Mouse (Mus musculus) erythroblast, adult 5-6 weeks (primary cell): ENCODE measurements around the gene Prkcd. TPM values are rescaled to one million over a fixed set of nuclear protein-coding genes. Genes with fewer than 3 reads are reported as not detected.

ENCODE experiments used
- ATAC-seq: replicated peaks from 2 replicates; pipeline ENCODE4 v1.8.0; 2016; ENCODE audit warnings: moderate number of reproducible peaks, mild to moderate bottlenecking, moderate TSS enrichment, inconsistent platforms; ENCODE audit not compliant: poor library complexity, low FRiP score, severe bottlenecking
- total RNA-seq, 2 experiments: library from RNA; stranded (forward) in 1 of 2; stranded (reverse) in 1 of 2; fragments of 150-400 nt in 1 of 2; fragments of 200-764, 138-1000 nt in 1 of 2; gene quantifications; 2 replicates each; pipeline versions ENCODE4 v1.2.3 to v1.2.4; 2015 to 2017; ENCODE audit warnings: low replicate concordance in 2 of 2

Gene Prkcd
- total RNA-seq, 2 experiments from 2014 or later, result 35.5 to 39.9 TPM

- ATAC-seq, result no peak
Measured at GRCm38 (mm10) chr14:30610304-30610703, 15.7 kb downstream of the Prkcd start.

- ATAC-seq, result no peak
Measured at GRCm38 (mm10) chr14:30609499-30609898, 16.5 kb downstream of the Prkcd start.

- ATAC-seq, result no peak
Measured at GRCm38 (mm10) chr14:30608176-30608575, 17.8 kb downstream of the Prkcd start.

- no peak for ATAC-seq
Measured at GRCm38 (mm10) chr14:30607696-30608095, 18.3 kb downstream of the Prkcd start.

- ATAC-seq, result no peak
Measured at GRCm38 (mm10) chr14:30606817-30607216, 19.2 kb downstream of the Prkcd start.

- no peak for ATAC-seq
Measured at GRCm38 (mm10) chr14:30597142-30597541, 28.9 kb downstream of the Prkcd start.

GRCm38 (mm10) chr14:30596407-30596806, 29.6 kb downstream of the Prkcd start:
- ATAC-seq, result no peak

GRCm38 (mm10) chr14:30595576-30596313, 30.3 kb downstream of the Prkcd start:
- no peak for ATAC-seq

GRCm38 (mm10) chr14:30594092-30594695, 31.8 kb downstream of the Prkcd start:
- ATAC-seq, result no peak

GRCm38 (mm10) chr14:30593279-30594091, 32.5 kb downstream of the Prkcd start:
- ATAC-seq, result no peak

GRCm38 (mm10) chr14:30591417-30591816, 34.6 kb downstream of the Prkcd start:
- ATAC-seq, result peak; percentile 61; the same call in 1 of the 2 replicates

GRCm38 (mm10) chr14:30590918-30591317, 35.1 kb downstream of the Prkcd start:
- no peak for ATAC-seq

GRCm38 (mm10) chr14:30590041-30590645, 35.9 kb downstream of the Prkcd start:
- no peak for ATAC-seq

GRCm38 (mm10) chr14:30586780-30587461, 39.1 kb downstream of the Prkcd start:
- ATAC-seq, result 0 out of 2 replicates have a peak, but pooled peaks have one; percentile 13

GRCm38 (mm10) chr14:30585323-30585722, 40.7 kb downstream of the Prkcd start:
- ATAC-seq, result no peak

- no peak for ATAC-seq
Measured at GRCm38 (mm10) chr14:30584497-30585251, 41.3 kb downstream of the Prkcd start.

- ATAC-seq, result no peak
Measured at GRCm38 (mm10) chr14:30584077-30584476, 41.9 kb downstream of the Prkcd start.

- ATAC-seq, result no peak
Measured at GRCm38 (mm10) chr14:30581238-30581637, 44.8 kb downstream of the Prkcd start.

GRCm38 (mm10) chr14:30579882-30580281, 46.1 kb downstream of the Prkcd start:
- ATAC-seq, result no peak
